Mouse (Mus musculus): Measurements from ENCODE around the gene Rpl27.
"Not testable (repeated sequence)": the region's sequence is repeated elsewhere in the genome, so short reads cannot be mapped to it uniquely, and the experiment has no call there.

The Rpl27 gene

GRCm38 (mm10) chr11:101448274-101448746 is 6.2 kb downstream of the Rpl27 start, which contains the start of gene Ifi35:
TSS of gene Ifi35 (plus strand) at chr11:101448407.
- peak; percentile 91 for DNase-seq

DNA sequence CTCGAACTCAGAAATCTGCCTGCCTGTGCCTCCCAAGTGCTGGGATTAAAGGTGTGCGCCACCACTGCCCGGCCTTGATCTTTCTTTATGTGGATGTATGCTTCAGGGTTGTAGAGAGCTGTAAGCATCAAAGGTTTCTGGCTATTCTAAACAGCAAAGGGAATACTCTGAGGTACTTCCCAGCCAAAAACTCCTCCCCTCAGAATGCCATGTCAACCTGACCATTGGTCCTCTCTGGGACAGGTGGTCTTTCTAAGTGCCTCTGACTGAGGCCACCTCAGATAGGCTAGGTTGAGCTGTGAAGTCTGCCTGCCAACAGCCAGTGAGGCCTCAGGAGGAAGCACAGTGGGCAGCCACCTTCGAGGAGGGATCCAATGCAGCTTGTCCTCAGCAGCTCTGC is 6.8 kb downstream of the Rpl27 start:
- DNase-seq = no peak

- not testable (repeated sequence) for DNase-seq
Observed at GRCm38 (mm10) chr11:101449596-101449995, 7.5 kb downstream of the Rpl27 start.

DNA sequence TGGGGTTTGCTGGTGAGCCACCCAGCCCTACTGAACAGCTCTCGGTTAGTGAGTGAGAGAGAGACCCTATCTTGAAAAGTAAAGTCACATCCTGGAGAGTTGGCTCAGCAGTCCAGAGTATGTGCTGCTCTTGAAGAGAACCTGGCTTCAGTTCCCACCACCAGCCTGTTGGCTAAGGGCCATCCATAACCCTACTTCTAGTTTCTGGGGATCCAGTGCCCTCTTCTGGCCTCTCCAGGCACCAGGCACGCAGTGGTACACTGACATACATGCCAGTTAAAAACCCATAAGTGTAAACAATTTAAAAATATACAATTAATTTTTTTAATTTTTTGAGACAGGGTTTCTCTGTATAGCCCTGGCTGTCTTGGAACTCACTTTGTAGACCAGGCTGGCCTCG is 8.3 kb downstream of the Rpl27 start:
- peak in 1 of 2 experiments; percentile 53 for DNase-seq

GRCm38 (mm10) chr11:101451536-101451935 is 9.4 kb downstream of the Rpl27 start:
- DNase-seq = no peak

- no peak for DNase-seq
Observed at GRCm38 (mm10) chr11:101452093-101452774, 10.1 kb downstream of the Rpl27 start.

DNA sequence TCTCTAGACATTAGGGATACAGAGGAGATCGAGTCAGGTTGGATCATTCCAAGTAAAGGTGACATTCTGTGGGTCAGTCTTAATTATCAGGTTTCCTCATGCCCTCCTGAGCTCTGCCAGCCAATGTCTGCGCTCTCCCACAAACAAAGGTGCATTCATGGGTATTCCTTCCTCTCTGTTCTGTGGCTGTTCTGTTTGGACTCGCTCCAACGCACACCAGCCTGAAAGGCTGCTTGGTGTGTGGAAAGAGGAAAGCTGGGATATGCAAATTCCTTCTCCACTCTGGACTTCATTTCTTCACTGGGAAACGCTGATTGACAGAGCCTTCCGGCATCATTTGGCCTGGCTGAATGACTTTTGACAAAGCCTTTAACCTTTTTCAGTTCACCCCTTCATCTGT is 12.6 kb downstream of the Rpl27 start:
- DNase-seq = no peak

DNA sequence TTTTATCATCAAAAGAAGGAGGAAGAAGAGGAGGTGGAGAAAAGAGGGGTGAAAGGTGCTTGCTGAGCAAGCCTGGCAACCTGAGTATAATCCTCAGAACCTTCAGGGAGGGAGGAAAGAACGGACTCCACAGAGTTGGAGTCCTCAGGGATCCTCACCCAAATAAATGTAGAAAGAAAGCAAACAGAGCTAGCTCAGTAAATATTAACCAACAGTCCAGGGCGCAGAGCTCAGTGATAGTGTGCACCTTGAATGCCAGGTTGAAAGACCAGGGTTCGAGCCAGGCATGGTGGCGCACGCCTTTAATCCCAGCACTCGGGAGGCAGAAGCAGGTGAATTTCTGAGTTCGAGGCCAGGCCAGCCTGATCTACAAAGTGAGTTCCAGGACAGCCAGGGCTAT is 13.5 kb downstream of the Rpl27 start:
- DNase-seq = no peak

DNA sequence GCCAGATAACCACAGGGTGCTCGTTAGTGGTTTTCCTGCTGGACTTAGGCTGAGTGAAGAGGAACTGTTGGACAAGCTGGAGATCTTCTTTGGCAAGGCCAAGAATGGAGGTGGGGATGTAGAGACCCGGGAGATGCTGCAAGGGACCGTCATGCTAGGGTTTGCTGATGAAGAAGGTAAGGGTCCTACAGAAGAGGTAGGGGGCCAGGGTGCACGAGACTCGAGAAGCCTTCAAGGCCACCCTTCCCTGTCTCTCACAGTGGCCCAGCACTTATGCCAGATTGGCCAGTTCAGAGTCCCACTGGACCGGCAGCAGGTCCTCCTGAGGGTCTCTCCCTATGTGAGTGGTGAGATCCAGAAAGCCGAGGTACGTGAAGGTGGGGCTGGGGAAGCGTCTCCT is 15.5 kb downstream of the Rpl27 start:
- DNase-seq = no peak

DNA sequence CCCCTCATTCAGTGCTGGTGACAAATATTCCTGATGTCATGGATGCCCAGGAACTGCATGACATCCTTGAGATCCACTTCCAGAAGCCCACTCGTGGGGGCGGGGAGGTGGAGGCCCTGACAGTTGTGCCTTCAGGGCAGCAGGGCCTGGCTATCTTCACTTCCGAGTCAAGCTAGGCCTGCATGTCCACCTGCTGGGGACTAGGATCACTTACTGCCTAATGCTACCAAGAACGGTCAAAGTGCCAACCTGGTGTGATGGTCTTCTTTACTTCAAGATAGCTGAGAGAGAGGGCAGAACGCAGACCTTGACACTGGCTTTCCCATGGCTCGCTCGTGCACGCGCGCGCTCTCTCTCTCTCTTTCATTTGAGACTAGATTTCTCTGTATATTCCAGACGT is 16.1 kb downstream of the Rpl27 start:
- no peak for DNase-seq

GRCm38 (mm10) chr11:101459716-101460115 is 17.6 kb downstream of the Rpl27 start:
- DNase-seq = peak; percentile 61 to 67

DNA sequence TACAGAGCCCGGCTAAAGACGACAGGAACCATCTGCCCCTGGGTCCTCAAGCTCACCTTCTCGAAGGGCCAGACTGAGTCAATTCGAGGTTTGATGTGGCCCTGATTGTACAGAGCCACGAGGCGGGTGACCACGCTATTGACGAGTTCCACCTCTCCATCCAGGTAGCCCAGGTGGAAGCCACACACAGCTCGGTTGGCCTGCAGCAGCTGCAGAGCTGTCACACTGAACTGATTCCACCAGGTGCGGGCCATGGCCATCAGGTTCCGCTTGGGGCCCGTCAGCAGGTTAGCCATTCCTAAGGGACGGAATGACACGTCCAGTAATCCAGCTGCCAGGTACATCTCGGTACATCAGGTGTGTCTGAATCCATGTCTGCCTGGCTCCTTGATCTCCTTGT is 18.2 kb downstream of the Rpl27 start:
- no peak for DNase-seq

DNA sequence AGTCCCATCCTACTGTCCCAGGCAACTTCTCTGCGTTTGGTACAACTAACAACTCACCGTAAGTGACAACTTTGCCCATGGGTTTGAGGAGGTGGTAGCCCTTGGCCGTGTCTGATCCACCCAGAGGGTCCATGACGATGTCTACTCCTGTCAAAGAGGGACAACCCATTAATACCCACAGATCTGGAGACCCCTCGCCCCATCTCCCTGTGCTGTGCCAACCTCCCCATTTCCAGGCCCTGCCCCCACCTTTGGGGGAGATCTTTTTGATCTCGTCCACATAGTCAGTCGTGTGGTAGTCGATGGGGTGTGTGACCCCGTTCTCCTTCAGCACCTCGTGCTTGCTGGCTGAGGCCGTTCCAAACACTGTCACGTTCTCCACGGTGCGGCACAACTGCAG is 20.0 kb downstream of the Rpl27 start:
- no peak for DNase-seq

DNA sequence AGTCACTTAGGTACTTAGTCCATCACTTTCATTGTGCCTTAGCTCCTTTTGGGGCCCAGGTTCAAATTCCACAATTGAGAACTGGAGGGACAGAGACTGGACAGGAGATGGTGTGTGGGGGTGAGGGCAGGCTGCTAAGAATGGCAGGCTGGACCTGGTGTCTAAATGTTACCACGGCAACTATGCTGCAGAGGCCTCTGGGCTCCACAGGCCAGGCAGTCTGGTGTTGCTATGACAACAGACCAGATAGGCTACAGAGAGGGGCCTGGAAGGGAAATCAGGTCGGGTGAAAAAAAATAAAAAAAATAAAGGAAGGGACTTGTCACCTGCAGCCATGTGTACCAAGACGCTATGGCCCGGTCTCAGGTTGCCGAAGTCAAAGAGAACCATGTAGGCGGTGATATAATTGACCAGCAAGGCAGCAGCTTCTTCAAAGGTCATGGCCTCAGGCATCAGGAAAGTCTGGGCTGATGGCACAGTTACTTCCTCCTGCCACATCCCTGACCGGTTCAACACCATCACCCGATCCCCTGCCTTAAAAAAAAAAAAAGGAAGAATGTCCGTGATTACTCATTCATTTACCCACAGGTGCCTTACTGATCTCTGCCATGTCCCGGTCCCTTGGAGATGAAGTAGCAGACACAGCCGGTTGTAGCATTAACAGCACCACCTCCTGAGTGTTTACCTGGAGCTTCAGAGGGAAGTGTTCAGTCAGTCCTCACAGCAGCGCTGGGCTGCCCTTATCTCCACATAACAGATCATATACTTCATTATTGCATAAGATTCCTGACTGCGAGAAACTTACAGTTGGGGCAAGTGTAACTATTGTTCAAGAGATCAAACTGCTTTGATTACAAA is 20.7 kb downstream of the Rpl27 start:
- no peak for DNase-seq

DNA sequence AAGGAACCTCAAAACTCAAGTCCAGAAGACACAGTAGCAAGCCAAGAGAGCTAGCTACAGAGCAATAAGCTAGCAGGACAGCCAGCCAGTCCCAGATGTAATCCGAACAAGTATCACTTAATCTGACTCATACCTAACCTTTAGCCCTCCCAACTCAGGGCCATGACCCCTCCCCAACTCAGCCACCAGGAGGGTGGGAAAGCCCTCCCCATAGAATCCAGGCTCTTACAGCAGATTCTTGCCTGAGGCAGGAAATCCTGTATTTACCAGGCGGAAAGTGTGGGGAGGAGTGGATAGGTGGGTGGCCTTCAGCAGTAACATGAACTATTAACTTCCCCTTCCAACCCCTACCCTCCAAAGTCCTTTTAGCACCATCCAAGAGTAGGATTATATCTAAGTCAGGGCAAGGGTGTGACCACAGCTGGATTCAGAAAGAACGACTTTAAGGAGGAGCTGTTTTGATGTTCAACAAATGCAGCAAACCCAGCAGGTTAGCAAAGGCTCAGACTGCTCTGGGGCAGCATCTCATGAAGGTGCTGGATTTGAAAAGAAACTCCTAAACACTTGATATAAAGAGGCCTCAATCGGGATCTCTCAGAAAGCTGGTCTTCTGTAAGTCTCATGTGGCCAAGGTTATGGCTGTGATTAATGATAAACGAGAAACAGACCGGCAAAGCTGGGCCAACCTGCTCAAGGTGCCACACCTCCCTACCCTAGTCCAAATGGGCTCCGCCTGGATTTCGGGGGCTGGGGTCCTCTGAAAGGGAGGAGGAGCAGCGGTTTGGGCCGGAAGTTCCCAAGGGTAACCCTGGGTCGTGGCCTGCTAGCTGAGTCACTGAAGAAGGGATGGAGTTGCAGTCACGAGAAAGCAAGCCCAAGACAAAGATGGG is 22.4 kb downstream of the Rpl27 start, which contains the start of gene Rnd2:
Rnd2 (plus strand) TSS at position 789 of the 890 bp plus-strand sequence.
- peak; percentile 48 to 58 for DNase-seq

GRCm38 (mm10) chr11:101465101-101465868 is 23.2 kb downstream of the Rpl27 start:
- peak; percentile 45 to 68 for DNase-seq

GRCm38 (mm10) chr11:101465869-101466551 is 23.9 kb downstream of the Rpl27 start, which contains the start of gene Vat1:
TSS of gene Vat1 (minus strand) at chr11:101466230.
- peak; percentile 76 to 88 for DNase-seq

- DNase-seq = not testable (repeated sequence)
Observed at GRCm38 (mm10) chr11:101466552-101466950, 24.5 kb downstream of the Rpl27 start.

DNA sequence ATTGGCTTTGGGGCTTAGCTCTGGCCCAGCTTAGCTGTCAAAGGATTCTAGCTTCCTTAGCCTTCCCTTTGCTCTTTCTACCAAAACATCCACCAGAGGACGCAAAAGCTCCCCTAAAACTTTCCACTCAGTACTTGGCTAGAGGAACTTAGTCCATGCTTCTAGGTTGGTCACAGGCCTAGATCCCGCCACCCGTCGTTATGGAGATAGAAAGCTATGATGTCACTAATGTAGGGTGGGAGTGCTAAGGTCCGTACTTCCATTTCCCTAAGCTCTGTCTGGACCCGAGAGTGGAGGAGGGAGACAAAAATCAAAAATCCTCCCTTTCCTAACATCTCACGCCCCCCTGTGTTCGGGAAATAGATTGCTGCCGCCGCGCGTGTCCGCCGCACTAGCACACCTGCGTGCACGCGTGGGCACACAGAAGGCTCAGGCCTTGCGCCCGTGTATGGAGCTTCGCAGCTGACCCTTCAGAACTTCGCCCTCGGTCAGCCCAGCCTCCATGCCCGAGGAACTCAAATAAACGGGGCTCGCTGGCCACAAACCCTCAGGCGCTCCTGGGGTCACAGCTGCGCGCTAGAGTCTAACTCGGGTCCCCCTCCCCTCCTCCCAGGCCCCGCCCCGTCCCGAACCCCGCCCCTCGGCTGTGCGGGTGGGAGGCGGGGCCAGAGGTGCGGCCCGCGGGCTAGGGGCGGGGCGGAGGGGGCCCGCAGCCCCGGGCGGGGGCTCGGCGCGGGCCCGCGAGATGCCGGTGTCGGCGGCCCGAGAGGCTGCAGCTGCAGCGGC is 25.6 kb downstream of the Rpl27 start:
- DNase-seq = peak; percentile 82 to 85

DNA sequence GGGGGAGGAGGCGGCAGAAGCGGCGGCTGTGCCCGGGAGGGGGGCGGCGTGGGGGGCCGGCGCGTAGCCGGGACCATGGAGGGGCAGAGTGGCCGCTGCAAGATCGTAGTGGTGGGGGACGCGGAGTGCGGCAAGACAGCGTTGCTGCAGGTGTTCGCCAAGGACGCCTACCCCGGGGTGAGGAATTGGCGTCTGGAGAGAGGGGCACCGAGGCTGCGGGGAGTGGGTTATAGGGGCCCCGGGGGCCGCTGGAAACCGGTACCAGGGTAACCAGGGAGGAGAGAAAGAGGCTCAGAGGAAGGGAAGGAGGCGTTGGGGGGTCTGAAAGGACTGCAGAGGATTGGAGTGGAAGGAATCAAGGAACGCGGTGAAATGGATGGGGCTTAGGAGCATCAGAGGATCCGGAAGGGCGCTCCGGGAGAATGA is 26.2 kb downstream of the Rpl27 start:
- no peak for DNase-seq
